Mouse (Mus musculus) megakaryocyte, embryonic 14.5 days (primary cell): ENCODE data around the gene Secisbp2.

Experiments used
- FLI1 ChIP-seq: IDR thresholded peaks from 2 replicates; pipeline ENCODE4 v1.6.1; 2012; ENCODE audit warnings: low read length, inconsistent platforms, mixed read lengths
- GATA1 ChIP-seq: IDR thresholded peaks from 3 replicates; pipeline ENCODE4 v1.6.1; 2012; ENCODE audit warnings: mixed read lengths, low read length, inconsistent platforms, borderline replicate concordance

DNA sequence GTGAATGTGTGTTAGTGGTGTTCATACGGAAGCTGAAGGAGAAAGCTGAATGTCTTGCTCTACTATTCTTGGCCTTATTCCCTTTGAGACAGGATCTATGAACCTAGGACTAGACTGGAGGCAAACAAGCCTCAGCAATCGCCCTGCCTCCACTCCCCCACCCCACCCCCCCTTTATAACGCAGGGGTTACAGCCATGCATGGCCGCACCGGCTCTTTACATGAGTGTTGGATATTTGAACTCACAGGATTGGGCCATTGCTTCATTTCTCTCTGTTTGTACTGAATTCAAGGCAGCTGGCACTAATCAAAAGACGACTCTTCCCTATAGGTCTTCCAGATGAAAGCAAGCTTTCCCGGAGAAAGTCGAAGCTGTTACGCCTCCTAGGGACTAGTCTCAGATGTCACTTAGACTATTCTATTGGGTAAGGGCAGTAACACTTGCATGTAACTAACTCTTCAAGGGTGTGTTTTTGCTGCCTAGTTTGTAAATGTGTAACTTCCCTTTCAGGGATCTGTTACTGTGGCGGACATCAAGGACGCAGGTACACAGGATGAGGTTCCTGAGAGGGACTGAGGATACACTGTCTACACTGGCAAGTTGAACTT is 9.2 kb upstream of the Secisbp2 start:
- TF ChIP-seq FLI1, result no peak
- no peak for TF ChIP-seq GATA1
